Mouse (Mus musculus) E14TG2a.4 (cell line): ENCODE results near the gene Lxn.

Experiments
- H3K27me3 ChIP-seq: 2 replicates; pipeline ENCODE4 v1.6.1; 2014; ENCODE audit warnings: low read length, control low read depth; ENCODE audit not compliant: insufficient read depth
- H3K36me3 ChIP-seq: 2 replicates; pipeline ENCODE4 v1.6.1; 2014; ENCODE audit warnings: low read length, control low read depth; ENCODE audit not compliant: insufficient read depth
- H3K4me1 ChIP-seq: replicated peaks from 2 replicates; pipeline ENCODE4 v1.6.1; 2014; ENCODE audit warnings: low read depth, low read length, control low read depth
- H3K4me3 ChIP-seq: replicated peaks from 2 replicates; pipeline ENCODE4 v1.5.1; 2014; ENCODE audit warnings: mild to moderate bottlenecking, low read length
- H3K9me3 ChIP-seq: 2 replicates; pipeline ENCODE4 v1.6.1; 2014; ENCODE audit warnings: low read length, control low read depth
- CTCF ChIP-seq: conservative IDR thresholded peaks from 2 replicates; pipeline ENCODE4 v1.5.1; 2014; ENCODE audit warnings: low read length
- NANOG ChIP-seq: IDR thresholded peaks from 2 replicates; pipeline ENCODE4 v1.6.1; 2014; ENCODE audit warnings: borderline replicate concordance, low read length, mixed read lengths
- POU5F1 ChIP-seq: IDR thresholded peaks from 2 replicates; pipeline ENCODE4 v1.6.1; 2014; ENCODE audit warnings: low read length, borderline replicate concordance

Gene Lxn

GRCm38 (mm10) chr3:67447143-67447542 lies 16.6 kb downstream of the Lxn start:
- no peak overlapping the region for H3K4me3 ChIP-seq
- H3K4me1 ChIP-seq = peaks cover 28% of the 10 kb centered on the region
- TF ChIP-seq CTCF (peak; percentile 53), NANOG (no peak)
- no peaks in the 10 kb centered on the region for H3K27me3 ChIP-seq
- peaks cover 15% of the 10 kb centered on the region for H3K9me3 ChIP-seq
- H3K36me3 ChIP-seq = peaks cover 77% of the 10 kb centered on the region

GRCm38 (mm10) chr3:67434011-67434410 lies 29.7 kb downstream of the Lxn start:
- TF ChIP-seq NANOG = no peak
- no peak for TF ChIP-seq POU5F1
- TF ChIP-seq CTCF = no peak

DNA sequence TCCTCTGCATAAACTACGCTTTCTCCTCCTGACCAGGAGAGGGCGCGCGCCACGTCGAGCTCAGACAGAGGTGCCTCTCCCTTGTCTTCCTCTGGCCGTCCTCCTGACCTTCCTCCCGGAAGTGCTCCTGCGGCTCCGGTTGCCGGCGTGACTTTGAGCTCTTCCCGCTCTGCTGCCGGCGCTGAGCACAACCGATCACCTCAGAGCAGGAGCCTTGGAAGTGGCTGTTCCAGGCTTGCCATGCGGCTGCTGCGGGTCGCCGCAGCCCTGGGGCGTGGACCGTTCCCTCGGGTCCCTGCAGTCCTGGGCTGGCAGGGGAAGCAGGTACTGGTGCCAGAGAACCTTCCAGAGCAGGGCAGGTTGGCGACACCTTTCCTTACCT lies 33.7 kb downstream of the Lxn start, which contains the start of gene Gfm1:
TSS of gene Gfm1 (plus strand) at position 98 of the 382 bp plus-strand sequence.
- Histone ChIP-seq H3K9me3 (peaks cover 33% of the 10 kb centered on the region), H3K27me3 (no peaks in the 10 kb centered on the region), H3K4me3 (peak within 1 kb of the TSS; percentile 98), H3K36me3 (peaks cover 34% of the 10 kb centered on the region), H3K4me1 (peaks cover 13% of the 10 kb centered on the region)
- TF ChIP-seq CTCF (peak; percentile 67), POU5F1 (no peak)

More at GRCm38 (mm10) chr3:67434011-67434410, 29.7 kb downstream of the Lxn start:
- H3K9me3 ChIP-seq = no peaks in the 10 kb centered on the region
- peaks cover 13% of the 10 kb centered on the region for H3K4me1 ChIP-seq
- H3K27me3 ChIP-seq = no peaks in the 10 kb centered on the region
- no peak overlapping the region for H3K4me3 ChIP-seq
- peaks cover 72% of the 10 kb centered on the region for H3K36me3 ChIP-seq

GRCm38 (mm10) chr3:67429338-67429998 lies 34.3 kb downstream of the Lxn start:
- H3K36me3 ChIP-seq = peaks cover 29% of the 10 kb centered on the region
- H3K27me3 ChIP-seq = no peaks in the 10 kb centered on the region
- H3K9me3 ChIP-seq = peaks cover 33% of the 10 kb centered on the region
- H3K4me1 ChIP-seq = peaks cover 13% of the 10 kb centered on the region
- peak overlapping the region; percentile 98 for H3K4me3 ChIP-seq
- no peak for TF ChIP-seq CTCF
- TF ChIP-seq NANOG = no peak
- no peak for TF ChIP-seq POU5F1
